Mouse (Mus musculus) embryonic facial prominence, embryonic 13.5 days (tissue): Measurements from ENCODE around the gene Higd1b. TPM values are rescaled to one million over a fixed set of nuclear protein-coding genes. Genes with fewer than 3 reads are reported as not detected.

ENCODE experiments used
- ATAC-seq: fragments of 200-750 bp; cut with Nextera tagmentation; 2 replicates; pipeline ENCODE4 v1.8.0; 2017; ENCODE audit warnings: low read depth; ENCODE audit not compliant: insufficient number of reproducible peaks, insufficient read depth, low FRiP score, low TSS enrichment
- H3K27ac ChIP-seq: fragments of 300-500 bp; sonication (generic); 2 replicates; pipeline ENCODE4 v1.5.1; 2015; ENCODE audit warnings: moderate library complexity, mild to moderate bottlenecking, inconsistent platforms
- H3K27me3 ChIP-seq: fragments of 300-500 bp; sonication (generic); 2 replicates; pipeline ENCODE4 v1.6.1; 2015; ENCODE audit warnings: mild to moderate bottlenecking, inconsistent platforms
- H3K36me3 ChIP-seq: fragments of 300-500 bp; sonication (generic); 2 replicates; pipeline ENCODE4 v1.6.1; 2015; ENCODE audit warnings: mild to moderate bottlenecking, inconsistent platforms
- H3K4me1 ChIP-seq: fragments of 300-500 bp; sonication (generic); 2 replicates; pipeline ENCODE4 v1.6.1; 2015; ENCODE audit warnings: inconsistent platforms
- H3K4me2 ChIP-seq: fragments of 300-500 bp; sonication (generic); 2 replicates; pipeline ENCODE4 v1.6.1; 2015; ENCODE audit warnings: moderate library complexity, mild to moderate bottlenecking, inconsistent platforms
- H3K4me3 ChIP-seq: fragments of 300-500 bp; sonication (generic); 2 replicates; pipeline ENCODE4 v1.5.1; 2015; ENCODE audit warnings: mild to moderate bottlenecking, inconsistent platforms
- H3K9ac ChIP-seq: fragments of 300-500 bp; sonication (generic); 2 replicates; pipeline ENCODE4 v1.6.1; 2015; ENCODE audit warnings: mild to moderate bottlenecking, inconsistent platforms
- H3K9me3 ChIP-seq: fragments of 300-500 bp; sonication (generic); 2 replicates; pipeline ENCODE4 v1.6.1; 2016; ENCODE audit warnings: inconsistent platforms
- WGBS: fragments of 180-500 bp; shearing (Covaris S2); methylation state at CpG from one replicate; pipeline ENCODE4 v1.1.7; 2015; ENCODE audit warnings: mixed read lengths; 5-methylcytosine and 5-hydroxymethylcytosine counted together
- polyA plus RNA-seq: library from polyadenylated mRNA; unstranded; fragments of >200 nt; fragmentation: Nextera tagmentation; extraction: Ambion mirVana; gene quantifications from 2 replicates; pipeline ENCODE4 v1.2.1, GENCODE M21; 2015

The Higd1b gene
- polyA plus RNA-seq, 1 experiment from 2014 or later = not detected

GRCm38 (mm10) chr11:102884616-102885219, 49.1 kb downstream of the Higd1b start, which contains the start of gene Fam187a:
Fam187a (plus strand) TSS chr11:102885169.
- no peaks in the 10 kb centered on the region for H3K36me3 ChIP-seq
- ATAC-seq = no peak
- WGBS = 58% methylated on average over 10 of the region's 10 CpGs
- peaks cover 26% of the 10 kb centered on the region for H3K27me3 ChIP-seq
- H3K4me2 ChIP-seq = no peak within 1 kb of the TSS
- no peak within 1 kb of the TSS for H3K9ac ChIP-seq
- H3K4me1 ChIP-seq = peaks cover 12% of the 10 kb centered on the region
- H3K4me3 ChIP-seq = no peak within 1 kb of the TSS
- no peak within 1 kb of the TSS for H3K27ac ChIP-seq
- H3K9me3 ChIP-seq = no peaks in the 10 kb centered on the region

GRCm38 (mm10) chr11:102887433-102887832, 51.8 kb downstream of the Higd1b start:
- Histone ChIP-seq H3K4me2 (no peak overlapping the region), H3K36me3 (no peaks in the 10 kb centered on the region), H3K9ac (no peak overlapping the region), H3K4me1 (peaks cover 6% of the 10 kb centered on the region; the same call in 1 of the 2 replicates), H3K9me3 (no peaks in the 10 kb centered on the region), H3K27me3 (peaks cover 39% of the 10 kb centered on the region), H3K4me3 (no peak overlapping the region), H3K27ac (no peak overlapping the region)
- WGBS = 88% methylated on average over 5 of the region's 5 CpGs
- ATAC-seq = no peak

Other genes with a start within 250 kb of the Higd1b start
- 63.0 and 67.8 TPM in 2 replicates for gene Fzd2, start 231.5 kb upstream of the Higd1b start, polyA plus RNA-seq
- gene Meioc, start 172.1 kb upstream of the Higd1b start, polyA plus RNA-seq = 0.45 and 0.79 TPM in 2 replicates
- 44.6 and 46.9 TPM in 2 replicates for gene Ccdc43, start 138.1 kb upstream of the Higd1b start, polyA plus RNA-seq
- 13.8 and 14.4 TPM in 2 replicates for gene Adam11, start 74.4 kb upstream of the Higd1b start, polyA plus RNA-seq
- gene Gjc1, start 16.1 kb upstream of the Higd1b start, polyA plus RNA-seq = 75.7 and 81.9 TPM in 2 replicates
- gene Eftud2, start 45.1 kb downstream of the Higd1b start, polyA plus RNA-seq = 189 and 196 TPM in 2 replicates
- gene Ccdc103, start 45.4 kb downstream of the Higd1b start, polyA plus RNA-seq = 0.79 and 1.2 TPM in 2 replicates
- gene Fam187a, start 49.3 kb downstream of the Higd1b start, polyA plus RNA-seq = not detected in 2 replicates
- gene Gfap, start 65.1 kb downstream of the Higd1b start, polyA plus RNA-seq = 0.10 and 0.39 TPM in 2 replicates
- gene Kif18b, start 89.3 kb downstream of the Higd1b start, polyA plus RNA-seq = 11.0 and 12.8 TPM in 2 replicates
- 3.4 TPM in 2 replicates for gene C1ql1, start 110.8 kb downstream of the Higd1b start, polyA plus RNA-seq
- gene Nmt1, start 192.3 kb downstream of the Higd1b start, polyA plus RNA-seq = 67.8 and 68.5 TPM in 2 replicates
- 189 and 192 TPM in 2 replicates for gene Dcakd, start 192.5 kb downstream of the Higd1b start, polyA plus RNA-seq